Mouse (Mus musculus): ENCODE results near the gene Rbfox2. TPM values are rescaled to one million over a fixed set of nuclear protein-coding genes. Genes with fewer than 3 reads are reported as not detected.

Rbfox2 gene
- polyA plus RNA-seq, 1 experiment: 1.3 TPM

GRCm38 (mm10) chr15:77186096-77186495, 120.7 kb downstream of the Rbfox2 start:
- Histone ChIP-seq H3K4me1 (ENCODE audit: control insufficient read depth, insufficient read depth, low read length) (peaks cover 3% of the 10 kb centered on the region), H3K4me3 (ENCODE audit: insufficient read depth, low read length) (no peak overlapping the region), H3K27ac (ENCODE audit: insufficient read depth, low read depth, low read length) (no peak overlapping the region)
- TF ChIP-seq POLR2A (IDR thresholded peaks at IDR 0.05; ENCODE audit: borderline replicate concordance, low read depth, low read length): no peak
- no peak for TF ChIP-seq CTCF (IDR thresholded peaks at IDR 0.05; ENCODE audit: low read depth, low read length)

- TF ChIP-seq CTCF (IDR thresholded peaks at IDR 0.05; ENCODE audit: low read depth, low read length): no peak
- TF ChIP-seq POLR2A (IDR thresholded peaks at IDR 0.05; ENCODE audit: borderline replicate concordance, low read depth, low read length): no peak
- Histone ChIP-seq H3K4me1 (ENCODE audit: control insufficient read depth, insufficient read depth, low read length) (peaks cover 3% of the 10 kb centered on the region), H3K4me3 (ENCODE audit: insufficient read depth, low read length) (no peak overlapping the region), H3K27ac (ENCODE audit: insufficient read depth, low read depth, low read length) (no peak overlapping the region)
Measured at GRCm38 (mm10) chr15:77185614-77186013, 121.2 kb downstream of the Rbfox2 start.

GRCm38 (mm10) chr15:77182800-77183199, 124.0 kb downstream of the Rbfox2 start:
- TF ChIP-seq POLR2A (IDR thresholded peaks at IDR 0.05; ENCODE audit: borderline replicate concordance, low read depth, low read length): no peak
- peaks cover 3% of the 10 kb centered on the region for H3K4me1 ChIP-seq (ENCODE audit: control insufficient read depth, insufficient read depth, low read length)
- H3K27ac ChIP-seq (ENCODE audit: insufficient read depth, low read depth, low read length): no peak overlapping the region
- H3K4me3 ChIP-seq (ENCODE audit: insufficient read depth, low read length): no peak overlapping the region

- Histone ChIP-seq H3K4me1 (ENCODE audit: control insufficient read depth, insufficient read depth, low read length) (no peaks in the 10 kb centered on the region), H3K4me3 (ENCODE audit: insufficient read depth, low read length) (no peak overlapping the region), H3K27ac (ENCODE audit: insufficient read depth, low read depth, low read length) (no peak overlapping the region)
- TF ChIP-seq CTCF (IDR thresholded peaks at IDR 0.05; ENCODE audit: low read depth, low read length) (no peak), POLR2A (IDR thresholded peaks at IDR 0.05; ENCODE audit: borderline replicate concordance, low read depth, low read length) (no peak)
Measured at GRCm38 (mm10) chr15:77174018-77174417, 132.8 kb downstream of the Rbfox2 start.

GRCm38 (mm10) chr15:77172414-77172813, 134.4 kb downstream of the Rbfox2 start:
- Histone ChIP-seq H3K4me1 (ENCODE audit: control insufficient read depth, insufficient read depth, low read length) (no peaks in the 10 kb centered on the region), H3K27ac (ENCODE audit: insufficient read depth, low read depth, low read length) (no peak overlapping the region), H3K4me3 (ENCODE audit: insufficient read depth, low read length) (no peak overlapping the region)
- TF ChIP-seq POLR2A (IDR thresholded peaks at IDR 0.05; ENCODE audit: borderline replicate concordance, low read depth, low read length): no peak
- no peak for TF ChIP-seq CTCF (IDR thresholded peaks at IDR 0.05; ENCODE audit: low read depth, low read length)

GRCm38 (mm10) chr15:77168781-77169180, 138.0 kb downstream of the Rbfox2 start:
- no peak overlapping the region for H3K27ac ChIP-seq (ENCODE audit: insufficient read depth, low read depth, low read length)
- no peaks in the 10 kb centered on the region for H3K4me1 ChIP-seq (ENCODE audit: control insufficient read depth, insufficient read depth, low read length)
- TF ChIP-seq POLR2A (IDR thresholded peaks at IDR 0.05; ENCODE audit: borderline replicate concordance, low read depth, low read length) (no peak), CTCF (IDR thresholded peaks at IDR 0.05; ENCODE audit: low read depth, low read length) (no peak)
- no peak overlapping the region for H3K4me3 ChIP-seq (ENCODE audit: insufficient read depth, low read length)

GRCm38 (mm10) chr15:77166225-77166732, 140.5 kb downstream of the Rbfox2 start:
- TF ChIP-seq POLR2A (IDR thresholded peaks at IDR 0.05; ENCODE audit: borderline replicate concordance, low read depth, low read length) (no peak), CTCF (IDR thresholded peaks at IDR 0.05; ENCODE audit: low read depth, low read length) (no peak)
- H3K4me1 ChIP-seq (ENCODE audit: control insufficient read depth, insufficient read depth, low read length): peaks cover 2% of the 10 kb centered on the region; the same call in 1 of the 2 replicates
- H3K27ac ChIP-seq (ENCODE audit: insufficient read depth, low read depth, low read length): no peak overlapping the region
- no peak overlapping the region for H3K4me3 ChIP-seq (ENCODE audit: insufficient read depth, low read length)

GRCm38 (mm10) chr15:77163336-77163735, 143.5 kb downstream of the Rbfox2 start:
- TF ChIP-seq POLR2A (IDR thresholded peaks at IDR 0.05; ENCODE audit: borderline replicate concordance, low read depth, low read length) (no peak), CTCF (IDR thresholded peaks at IDR 0.05; ENCODE audit: low read depth, low read length) (no peak)
- no peak overlapping the region for H3K4me3 ChIP-seq (ENCODE audit: insufficient read depth, low read length)

GRCm38 (mm10) chr15:77162931-77163330, 143.9 kb downstream of the Rbfox2 start:
- Histone ChIP-seq H3K4me3 (ENCODE audit: insufficient read depth, low read length) (no peak overlapping the region), H3K4me1 (ENCODE audit: control insufficient read depth, insufficient read depth, low read length) (peaks cover 6% of the 10 kb centered on the region), H3K27ac (ENCODE audit: insufficient read depth, low read depth, low read length) (no peak overlapping the region)
- TF ChIP-seq CTCF (IDR thresholded peaks at IDR 0.05; ENCODE audit: low read depth, low read length) (no peak), POLR2A (IDR thresholded peaks at IDR 0.05; ENCODE audit: borderline replicate concordance, low read depth, low read length) (no peak)

More at GRCm38 (mm10) chr15:77163336-77163735, 143.5 kb downstream of the Rbfox2 start:
- Histone ChIP-seq H3K27ac (ENCODE audit: insufficient read depth, low read depth, low read length) (no peak overlapping the region), H3K4me1 (ENCODE audit: control insufficient read depth, insufficient read depth, low read length) (peaks cover 6% of the 10 kb centered on the region)

- Histone ChIP-seq H3K4me3 (ENCODE audit: insufficient read depth, low read length) (no peak overlapping the region), H3K27ac (ENCODE audit: insufficient read depth, low read depth, low read length) (no peak overlapping the region), H3K4me1 (ENCODE audit: control insufficient read depth, insufficient read depth, low read length) (peaks cover 6% of the 10 kb centered on the region)
- no peak for TF ChIP-seq POLR2A (IDR thresholded peaks at IDR 0.05; ENCODE audit: borderline replicate concordance, low read depth, low read length)
- no peak for TF ChIP-seq CTCF (IDR thresholded peaks at IDR 0.05; ENCODE audit: low read depth, low read length)
Measured at GRCm38 (mm10) chr15:77161382-77161781, 145.4 kb downstream of the Rbfox2 start.

GRCm38 (mm10) chr15:77160848-77161247, 146.0 kb downstream of the Rbfox2 start:
- H3K4me1 ChIP-seq (ENCODE audit: control insufficient read depth, insufficient read depth, low read length): peaks cover 6% of the 10 kb centered on the region
- no peak overlapping the region for H3K4me3 ChIP-seq (ENCODE audit: insufficient read depth, low read length)
- H3K27ac ChIP-seq (ENCODE audit: insufficient read depth, low read depth, low read length): no peak overlapping the region
- no peak for TF ChIP-seq POLR2A (IDR thresholded peaks at IDR 0.05; ENCODE audit: borderline replicate concordance, low read depth, low read length)
- TF ChIP-seq CTCF (IDR thresholded peaks at IDR 0.05; ENCODE audit: low read depth, low read length): no peak

Measured in bone marrow macrophage, adult 2 months (primary cell).